Mouse (Mus musculus) neural tube, embryonic 15.5 days (tissue): ENCODE results near the gene Oxsr1. TPM values are rescaled to one million over a fixed set of nuclear protein-coding genes. Genes with fewer than 3 reads are reported as not detected.
"Not testable (repeated sequence)": the region's sequence is repeated elsewhere in the genome, so short reads cannot be mapped to it uniquely, and the experiment has no call there.

ENCODE experiments used
- ATAC-seq: fragments of 200-750 bp; cut with Nextera tagmentation; 2 replicates; pipeline ENCODE4 v1.8.0; 2017; ENCODE audit warnings: mild to moderate bottlenecking, moderate TSS enrichment, moderate library complexity; ENCODE audit not compliant: low FRiP score
- H3K27ac ChIP-seq: fragments of 300-500 bp; sonication (generic); replicated peaks from 2 replicates; pipeline ENCODE4 v1.5.1; 2015; ENCODE audit warnings: mild to moderate bottlenecking, inconsistent platforms
- H3K27me3 ChIP-seq: fragments of 300-500 bp; sonication (generic); replicated peaks from 2 replicates; pipeline ENCODE4 v1.6.1; 2015; ENCODE audit warnings: inconsistent platforms
- H3K36me3 ChIP-seq: fragments of 300-500 bp; sonication (generic); 2 replicates; pipeline ENCODE4 v1.6.1; 2015; ENCODE audit warnings: inconsistent platforms
- H3K4me1 ChIP-seq: fragments of 300-500 bp; sonication (generic); 2 replicates; pipeline ENCODE4 v1.6.1; 2015; ENCODE audit warnings: inconsistent platforms
- H3K4me2 ChIP-seq: fragments of 300-500 bp; sonication (generic); 2 replicates; pipeline ENCODE4 v1.6.1; 2015; ENCODE audit warnings: inconsistent platforms, mild to moderate bottlenecking, moderate library complexity
- H3K4me3 ChIP-seq: fragments of 300-500 bp; sonication (generic); replicated peaks from 2 replicates; pipeline ENCODE4 v1.5.1; 2015; ENCODE audit warnings: mild to moderate bottlenecking, inconsistent platforms
- H3K9ac ChIP-seq: fragments of 300-500 bp; sonication (generic); replicated peaks from 2 replicates; pipeline ENCODE4 v1.6.1; 2015; ENCODE audit warnings: mild to moderate bottlenecking, inconsistent platforms
- H3K9me3 ChIP-seq: fragments of 300-500 bp; sonication (generic); replicated peaks from 2 replicates; pipeline ENCODE4 v1.6.1; 2016; ENCODE audit warnings: inconsistent platforms
- WGBS: fragments of 180-500 bp; shearing (Covaris S2); methylation state at CpG from one replicate; pipeline ENCODE4 v1.1.7; 2015; ENCODE audit warnings: mixed read lengths; 5-methylcytosine and 5-hydroxymethylcytosine counted together
- polyA plus RNA-seq: library from polyadenylated mRNA; unstranded; fragments of >200 nt; fragmentation: Nextera tagmentation; extraction: Ambion mirVana; gene quantifications from 2 replicates; pipeline ENCODE4 v1.2.1, GENCODE M21; 2015

Oxsr1 gene
- polyA plus RNA-seq, 1 experiment from 2014 or later: 13.0 TPM

- H3K4me2 ChIP-seq, H3K4me1 ChIP-seq, H3K4me3 ChIP-seq, H3K27me3 ChIP-seq, H3K27ac ChIP-seq, H3K9ac ChIP-seq, ATAC-seq, H3K9me3 ChIP-seq: not testable (repeated sequence)
- 93% methylated on average over 5 of the region's 5 CpGs for WGBS
- peaks cover 37% of the 10 kb centered on the region for H3K36me3 ChIP-seq
Measured at GRCm38 (mm10) chr9:119266121-119266395, 56.2 kb downstream of the Oxsr1 start.

DNA sequence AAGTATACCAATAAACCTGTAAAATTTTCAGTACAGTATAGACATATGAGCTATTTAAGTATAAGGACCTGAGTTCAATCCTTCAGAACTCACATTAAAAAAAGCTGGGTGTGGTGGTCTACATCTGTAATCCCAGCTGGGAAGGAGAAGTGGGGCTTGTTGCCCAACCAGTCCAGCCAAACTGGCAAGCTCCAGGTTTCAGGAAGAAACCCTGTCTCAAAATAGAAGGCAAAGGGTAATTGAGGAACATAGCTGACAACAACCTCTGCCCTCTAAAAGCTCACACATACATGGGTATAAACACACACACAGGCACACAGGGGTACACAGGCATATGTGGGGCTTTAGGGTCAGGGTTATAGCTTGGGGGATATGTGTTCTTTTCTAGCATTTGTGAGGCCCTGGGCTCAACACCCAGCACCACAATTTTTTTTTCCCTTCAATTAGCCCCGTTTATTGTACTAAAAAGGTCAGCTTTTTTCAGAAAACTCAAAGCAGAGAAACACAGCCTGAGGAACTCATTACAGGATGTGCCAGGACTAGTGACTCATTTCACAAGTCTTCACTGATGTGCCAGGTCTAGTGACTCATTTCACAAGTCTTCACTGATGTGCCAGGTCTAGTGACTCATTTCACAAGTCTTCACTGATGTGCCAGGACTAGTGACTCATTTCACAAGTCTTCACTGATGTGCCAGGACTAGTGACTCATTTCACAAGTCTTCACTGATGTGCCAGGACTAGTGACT lies 56.7 kb downstream of the Oxsr1 start:
- H3K9ac ChIP-seq: not testable (repeated sequence)
- peaks cover 40% of the 10 kb centered on the region for H3K36me3 ChIP-seq
- 85% methylated on average over 1 of the region's 1 CpGs for WGBS

DNA sequence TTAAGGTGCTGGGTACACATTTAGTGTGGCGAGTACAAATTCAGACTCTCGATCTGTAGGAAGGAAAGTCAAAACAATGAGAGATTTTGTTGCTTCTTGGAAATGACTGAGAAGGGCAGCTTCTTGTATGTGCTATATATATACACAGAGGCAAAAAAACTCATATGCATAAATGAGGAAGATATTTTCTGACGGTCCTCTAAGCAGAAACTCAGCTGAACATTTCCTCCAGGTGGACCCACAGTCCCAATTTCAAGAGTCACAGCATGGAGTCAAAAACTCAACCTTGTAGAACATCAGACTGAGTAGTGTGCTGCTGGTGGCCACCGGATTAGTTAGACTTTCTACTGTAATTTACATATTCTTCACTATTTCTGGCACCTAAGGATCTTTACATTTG lies 59.2 kb downstream of the Oxsr1 start:
- 92% methylated on average over 4 of the region's 4 CpGs for WGBS
- H3K27me3 ChIP-seq: no peaks in the 10 kb centered on the region
- H3K36me3 ChIP-seq: peaks cover 46% of the 10 kb centered on the region
- no peak overlapping the region for H3K4me2 ChIP-seq
- no peaks in the 10 kb centered on the region for H3K4me1 ChIP-seq
- H3K27ac ChIP-seq: no peak overlapping the region
- ATAC-seq: no peak
- H3K4me3 ChIP-seq: no peak overlapping the region
- no peak overlapping the region for H3K9ac ChIP-seq
- H3K9me3 ChIP-seq: no peaks in the 10 kb centered on the region

More for the DNA sequence above, 56.7 kb downstream of the Oxsr1 start:
- H3K4me2 ChIP-seq, ATAC-seq, H3K4me3 ChIP-seq, H3K4me1 ChIP-seq, H3K27me3 ChIP-seq, H3K9me3 ChIP-seq, H3K27ac ChIP-seq: not testable (repeated sequence)

- Histone ChIP-seq H3K4me2 (no peak overlapping the region), H3K27ac (no peak overlapping the region), H3K4me3 (no peak overlapping the region), H3K9me3 (no peaks in the 10 kb centered on the region), H3K4me1 (no peaks in the 10 kb centered on the region), H3K27me3 (no peaks in the 10 kb centered on the region), H3K9ac (no peak overlapping the region), H3K36me3 (peaks cover 44% of the 10 kb centered on the region)
- 95% methylated on average over 2 of the region's 2 CpGs for WGBS
- ATAC-seq: no peak
Measured at GRCm38 (mm10) chr9:119260825-119261224, 61.4 kb downstream of the Oxsr1 start.

GRCm38 (mm10) chr9:119258785-119259184 lies 63.4 kb downstream of the Oxsr1 start:
- peaks cover 45% of the 10 kb centered on the region for H3K36me3 ChIP-seq
- no peaks in the 10 kb centered on the region for H3K27me3 ChIP-seq
- no peak overlapping the region for H3K4me2 ChIP-seq
- H3K9me3 ChIP-seq: no peaks in the 10 kb centered on the region
- no peak overlapping the region for H3K9ac ChIP-seq
- H3K4me3 ChIP-seq: no peak overlapping the region
- no peaks in the 10 kb centered on the region for H3K4me1 ChIP-seq
- 94% methylated on average over 2 of the region's 2 CpGs for WGBS
- no peak for ATAC-seq
- H3K27ac ChIP-seq: no peak overlapping the region

DNA sequence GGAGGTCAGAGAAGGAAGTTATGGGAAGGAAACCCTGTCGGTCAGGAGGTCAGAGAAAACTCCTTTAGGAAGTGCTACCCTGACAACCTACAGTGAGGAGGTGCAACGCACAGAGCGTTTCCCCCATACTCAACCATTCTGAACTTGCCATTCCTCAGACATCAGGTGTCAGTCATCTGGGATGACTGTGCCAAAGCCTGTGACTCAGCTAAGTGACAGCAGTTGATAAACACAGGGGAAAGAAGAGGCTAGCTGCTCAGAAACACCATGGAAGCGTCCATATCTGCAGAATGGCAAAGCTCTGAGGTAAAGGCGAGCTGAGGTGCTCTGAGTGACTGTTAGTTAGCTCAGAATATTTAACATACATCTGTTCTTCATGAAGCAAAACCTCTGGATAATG lies 64.1 kb downstream of the Oxsr1 start:
- H3K9me3 ChIP-seq: no peaks in the 10 kb centered on the region

DNA sequence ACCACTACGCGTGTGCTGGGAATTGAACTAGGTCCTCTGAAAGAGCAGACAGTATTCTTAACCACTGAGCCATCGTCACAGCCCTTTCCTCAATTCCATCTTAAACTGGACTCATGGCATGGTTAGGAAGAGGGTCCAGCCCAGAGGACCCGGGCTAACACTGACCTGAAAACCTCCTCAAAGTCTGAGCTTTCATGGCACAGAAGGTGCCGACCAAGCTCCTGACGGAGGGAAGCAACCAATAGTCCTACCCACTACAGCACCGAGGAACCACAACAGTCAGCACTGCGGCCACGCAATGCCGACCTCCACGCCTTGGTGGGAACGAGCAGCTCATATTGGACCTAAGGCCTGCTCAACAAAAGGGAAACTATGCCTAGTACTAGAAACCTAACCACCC lies 66.1 kb downstream of the Oxsr1 start:
- H3K4me2 ChIP-seq: no peak overlapping the region
- no peaks in the 10 kb centered on the region for H3K9me3 ChIP-seq
- H3K27me3 ChIP-seq: no peaks in the 10 kb centered on the region
- no peak overlapping the region for H3K4me3 ChIP-seq
- peaks cover 46% of the 10 kb centered on the region for H3K36me3 ChIP-seq
- no peak overlapping the region for H3K27ac ChIP-seq
- ATAC-seq: no peak
- no peak overlapping the region for H3K9ac ChIP-seq
- H3K4me1 ChIP-seq: no peaks in the 10 kb centered on the region
- WGBS: 94% methylated on average over 12 of the region's 12 CpGs

More for the DNA sequence above, 64.1 kb downstream of the Oxsr1 start:
- Histone ChIP-seq H3K4me3 (no peak overlapping the region), H3K4me2 (no peak overlapping the region), H3K4me1 (no peaks in the 10 kb centered on the region), H3K9ac (no peak overlapping the region), H3K36me3 (peaks cover 42% of the 10 kb centered on the region), H3K27me3 (no peaks in the 10 kb centered on the region), H3K27ac (no peak overlapping the region)
- 92% methylated on average over 5 of the region's 5 CpGs for whole genome bisulfite sequencing
- ATAC-seq: no peak

- WGBS: 94% methylated on average over 1 of the region's 1 CpGs
- no peak overlapping the region for H3K4me2 ChIP-seq
Measured at GRCm38 (mm10) chr9:119255096-119255495, 67.1 kb downstream of the Oxsr1 start.

GRCm38 (mm10) chr9:119254187-119254586 lies 68.0 kb downstream of the Oxsr1 start:
- Histone ChIP-seq H3K36me3 (peaks cover 56% of the 10 kb centered on the region), H3K4me3 (no peak overlapping the region), H3K9ac (no peak overlapping the region), H3K9me3 (no peaks in the 10 kb centered on the region), H3K4me2 (no peak overlapping the region), H3K4me1 (no peaks in the 10 kb centered on the region), H3K27me3 (no peaks in the 10 kb centered on the region), H3K27ac (no peak overlapping the region)
- ATAC-seq: no peak
- 79% methylated on average over 2 of the region's 2 CpGs for WGBS

More at GRCm38 (mm10) chr9:119255096-119255495, 67.1 kb downstream of the Oxsr1 start:
- Histone ChIP-seq H3K4me1 (no peaks in the 10 kb centered on the region), H3K36me3 (peaks cover 51% of the 10 kb centered on the region), H3K4me3 (no peak overlapping the region), H3K27ac (no peak overlapping the region), H3K27me3 (no peaks in the 10 kb centered on the region), H3K9ac (no peak overlapping the region), H3K9me3 (no peaks in the 10 kb centered on the region)
- ATAC-seq: no peak

GRCm38 (mm10) chr9:119247996-119248395 lies 74.2 kb downstream of the Oxsr1 start:
- no peak overlapping the region for H3K9ac ChIP-seq
- H3K4me2 ChIP-seq: no peak overlapping the region
- ATAC-seq: no peak

GRCm38 (mm10) chr9:119246826-119247225 lies 75.4 kb downstream of the Oxsr1 start:
- no peak for ATAC-seq
- H3K9ac ChIP-seq: no peak overlapping the region
- no peak overlapping the region for H3K4me3 ChIP-seq
- no peaks in the 10 kb centered on the region for H3K9me3 ChIP-seq
- WGBS: 81% methylated on average over 5 of the region's 5 CpGs
- H3K27ac ChIP-seq: no peak overlapping the region
- H3K4me1 ChIP-seq: peaks cover 2% of the 10 kb centered on the region; the same call in 1 of the 2 replicates
- no peaks in the 10 kb centered on the region for H3K27me3 ChIP-seq
- peaks cover 53% of the 10 kb centered on the region for H3K36me3 ChIP-seq
- no peak overlapping the region for H3K4me2 ChIP-seq

More at GRCm38 (mm10) chr9:119247996-119248395, 74.2 kb downstream of the Oxsr1 start:
- Histone ChIP-seq H3K36me3 (peaks cover 51% of the 10 kb centered on the region), H3K9me3 (no peaks in the 10 kb centered on the region), H3K4me3 (no peak overlapping the region), H3K27ac (no peak overlapping the region), H3K27me3 (no peaks in the 10 kb centered on the region), H3K4me1 (peaks cover 2% of the 10 kb centered on the region; the same call in 1 of the 2 replicates)
- WGBS: 80% methylated on average over 5 of the region's 5 CpGs

- Histone ChIP-seq H3K36me3 (peaks cover 44% of the 10 kb centered on the region; the same call in 1 of the 2 replicates), H3K27me3 (no peaks in the 10 kb centered on the region), H3K4me1 (peaks cover 17% of the 10 kb centered on the region), H3K4me3 (no peak overlapping the region), H3K9ac (no peak overlapping the region), H3K4me2 (no peak overlapping the region), H3K27ac (no peak overlapping the region), H3K9me3 (no peaks in the 10 kb centered on the region)
- 97% methylated on average over 3 of the region's 3 CpGs for WGBS
- ATAC-seq: no peak
Measured at GRCm38 (mm10) chr9:119243981-119244380, 78.2 kb downstream of the Oxsr1 start.
